Mouse (Mus musculus) layer of hippocampus, postnatal 14 days (tissue): ENCODE data around the gene Dok4. TPM values are rescaled to one million over a fixed set of nuclear protein-coding genes. Genes with fewer than 3 reads are reported as not detected.

Experiments
- DNase-seq, 2 experiments: peaks; one replicate each; pipeline ENCODE4 v3.0.0; 2021 to 2022; ENCODE audit warnings: low spot score in 2 of 2, mixed read lengths in 1 of 2
- total RNA-seq, 2 experiments: library from RNA; stranded (reverse); gene quantifications; 2 replicates each; pipeline ENCODE4 v1.2.3; 2021

Gene Dok4
- total RNA-seq, 2 experiments from 2014 or later = 50.2 to 54.1 TPM

GRCm38 (mm10) chr8:94888383-94889036 is 12.4 kb upstream of the Dok4 start:
- no peak for DNase-seq

DNA sequence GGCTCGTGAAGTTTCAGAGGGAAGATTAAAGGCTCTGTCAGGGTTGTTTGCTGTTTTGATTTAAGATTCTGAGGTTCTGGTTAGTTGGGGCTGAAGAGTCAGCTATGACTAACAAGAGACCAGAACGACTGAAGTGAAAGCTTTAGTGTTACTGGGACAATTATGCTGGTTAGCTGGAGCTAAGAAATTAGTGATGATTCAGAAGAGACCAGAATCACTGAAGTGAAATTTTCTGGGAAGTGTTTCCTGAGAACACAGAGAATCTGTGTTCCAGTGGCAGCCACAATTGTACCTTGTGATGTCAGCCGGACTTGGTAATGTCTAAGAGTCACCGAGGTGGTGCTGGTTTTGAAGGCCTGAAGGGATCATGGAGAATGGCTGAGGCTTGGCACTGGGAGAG is 4.6 kb upstream of the Dok4 start:
- no peak for DNase-seq

- DNase-seq = no peak
Observed at GRCm38 (mm10) chr8:94876820-94877219, 690 bp upstream of the Dok4 start.

DNA sequence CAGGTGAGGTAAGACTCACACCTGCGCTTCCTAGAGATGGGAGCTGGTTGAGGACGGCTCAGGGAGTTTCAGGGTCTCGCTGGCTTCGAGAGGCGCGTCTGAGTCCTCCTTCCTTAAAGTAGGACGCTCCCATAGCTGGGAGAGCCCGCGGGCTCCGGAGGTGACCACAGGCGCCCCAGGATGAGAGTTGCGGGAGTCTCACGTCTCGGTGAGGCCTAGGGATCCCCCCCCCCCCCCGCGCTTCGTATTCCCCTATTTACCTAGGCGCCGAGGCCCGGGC is 319 bp downstream of the Dok4 start:
- no peak for DNase-seq

DNA sequence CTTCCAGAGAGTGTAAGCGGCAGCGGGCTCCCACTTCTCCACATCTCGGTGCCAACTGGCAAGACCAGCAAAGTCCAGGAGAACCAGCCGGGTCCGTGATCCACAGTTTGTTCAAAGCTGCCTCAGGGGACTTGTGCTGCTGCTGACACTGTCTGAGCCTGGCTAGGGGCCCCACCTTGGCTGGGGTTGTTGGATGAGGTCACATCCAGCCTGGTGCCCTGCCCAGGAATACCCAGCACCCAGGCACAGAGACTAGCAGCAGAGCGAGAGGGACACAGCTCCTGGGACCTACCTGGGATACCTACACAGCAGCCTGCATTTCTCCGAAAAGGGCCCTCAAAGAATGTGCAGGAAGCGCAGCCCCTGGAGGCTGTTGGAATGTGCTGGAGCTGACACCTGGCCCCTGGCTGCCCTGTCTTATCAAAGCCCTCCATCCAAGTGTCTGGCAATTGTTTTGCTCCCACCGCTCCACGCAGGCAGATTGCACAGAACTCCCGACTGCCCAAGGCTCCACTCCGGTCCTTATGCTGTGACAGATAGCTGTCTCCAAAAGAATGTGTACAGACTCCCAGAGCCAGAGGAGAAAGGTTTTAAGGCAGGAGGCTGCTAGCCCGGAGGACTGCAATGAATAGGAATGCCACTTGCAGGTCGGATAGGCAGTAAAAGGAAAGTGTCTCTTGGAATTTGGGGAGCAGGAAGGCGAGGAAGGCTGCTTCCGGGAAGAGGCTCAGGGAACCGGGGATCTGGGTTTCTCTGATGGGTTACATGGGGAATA is 847 bp downstream of the Dok4 start:
- peak in 1 of 2 experiments; percentile 26 for DNase-seq

DNA sequence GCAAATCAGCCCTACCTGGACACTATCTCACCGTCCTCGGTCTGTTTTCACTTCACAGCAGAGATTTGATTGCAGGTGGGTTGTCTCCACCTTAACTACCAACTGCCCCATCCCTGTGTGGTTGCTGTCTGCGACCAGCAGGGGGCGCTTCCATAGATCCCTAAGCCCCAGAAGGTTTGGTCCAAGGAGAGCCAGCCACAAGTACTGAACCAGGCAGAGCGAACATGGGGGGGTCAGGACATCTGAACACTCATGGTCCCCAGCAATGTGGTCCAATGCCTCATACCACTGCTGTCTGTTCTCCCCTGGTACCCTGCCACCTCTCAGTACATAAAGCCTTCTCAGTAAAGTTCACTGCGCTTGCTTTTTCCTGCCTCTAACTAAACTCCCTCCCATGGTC is 1.8 kb downstream of the Dok4 start:
- DNase-seq = peak; percentile 71 to 72

DNA sequence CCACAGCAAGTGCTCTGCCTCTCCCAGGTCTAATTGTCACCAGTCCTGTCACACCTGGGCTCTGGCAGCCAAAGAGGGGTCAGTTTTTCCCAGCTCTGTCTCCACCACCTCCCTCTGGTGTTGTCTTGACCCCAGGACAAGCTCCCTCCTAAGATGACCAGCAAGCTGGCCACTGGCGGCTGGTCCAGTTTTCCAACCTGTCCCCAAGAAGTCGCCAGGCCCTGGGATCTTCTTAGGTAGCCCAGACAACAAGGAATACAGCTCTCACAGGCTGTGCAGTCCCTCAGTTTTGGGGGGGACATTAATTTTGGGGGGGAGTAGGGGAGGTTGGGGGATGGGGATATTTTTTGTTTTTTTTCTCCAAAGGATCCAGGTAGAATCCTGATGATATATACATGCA is 3.6 kb downstream of the Dok4 start:
- DNase-seq = no peak

DNA sequence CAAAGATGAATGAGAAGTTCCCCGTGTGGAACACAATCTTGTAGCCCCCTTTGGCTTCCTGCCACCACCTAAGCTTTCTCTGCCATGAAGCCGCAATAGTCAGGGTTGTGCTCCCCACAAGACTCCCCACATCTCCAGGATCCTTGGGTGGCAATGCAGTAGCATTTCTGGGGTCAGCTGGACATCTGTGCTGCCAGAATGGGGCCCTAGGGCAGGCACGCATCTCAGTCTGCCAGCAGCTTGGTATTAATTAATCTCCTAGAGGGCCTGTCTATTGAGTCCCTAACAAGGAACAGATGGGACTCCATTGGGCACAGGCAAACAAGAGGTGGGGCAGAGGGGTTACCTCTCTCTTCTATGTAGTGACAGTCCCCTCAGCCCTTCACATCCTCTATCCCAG is 4.0 kb downstream of the Dok4 start:
- no peak for DNase-seq

GRCm38 (mm10) chr8:94871108-94871894 is 4.8 kb downstream of the Dok4 start:
- peak in 1 of 2 experiments; percentile 87 for DNase-seq

- DNase-seq = peak; percentile 69 to 73
Observed at GRCm38 (mm10) chr8:94870474-94871107, 5.5 kb downstream of the Dok4 start.

DNA sequence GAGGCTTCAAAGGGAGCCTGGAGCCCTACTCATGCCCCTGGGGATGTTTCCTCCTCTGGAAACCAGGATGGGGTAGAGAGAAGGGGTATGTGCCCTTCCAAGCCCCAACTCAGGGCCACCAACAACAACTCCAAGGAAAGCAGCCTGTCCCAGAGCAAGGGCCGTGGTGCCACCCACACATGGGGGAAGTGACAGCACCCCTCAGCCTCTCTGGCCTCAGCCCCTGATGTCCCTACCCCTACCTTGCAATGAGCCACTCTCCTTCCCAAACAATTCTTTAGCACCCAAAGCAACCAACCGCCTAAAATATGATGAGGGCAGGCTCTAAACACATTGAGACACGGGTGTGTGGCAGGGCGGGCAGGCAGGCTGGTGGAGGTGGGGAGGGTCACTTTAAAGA is 6.1 kb downstream of the Dok4 start:
- no peak for DNase-seq

DNA sequence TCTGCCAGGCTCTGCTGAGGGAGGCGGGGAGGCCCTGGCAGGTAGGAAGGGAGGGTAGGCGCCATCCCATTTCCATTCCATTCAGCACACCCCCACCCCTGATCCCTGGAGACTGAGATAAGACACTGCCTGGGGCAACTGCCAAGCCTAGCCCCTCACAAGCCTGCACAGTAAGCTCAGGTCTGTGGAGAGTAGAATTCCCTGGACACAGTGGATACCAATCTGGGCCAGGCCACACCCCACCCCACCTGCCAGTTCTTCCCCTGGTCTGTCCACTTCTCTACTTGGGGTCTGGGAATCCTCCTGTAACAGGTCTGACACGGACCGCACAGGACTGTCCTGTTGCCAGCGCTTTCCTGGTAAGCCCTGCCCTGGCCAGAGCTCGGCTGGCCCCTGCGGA is 7.0 kb downstream of the Dok4 start:
- no peak for DNase-seq

- DNase-seq = no peak
Observed at GRCm38 (mm10) chr8:94866921-94867320, 9.2 kb downstream of the Dok4 start.

DNA sequence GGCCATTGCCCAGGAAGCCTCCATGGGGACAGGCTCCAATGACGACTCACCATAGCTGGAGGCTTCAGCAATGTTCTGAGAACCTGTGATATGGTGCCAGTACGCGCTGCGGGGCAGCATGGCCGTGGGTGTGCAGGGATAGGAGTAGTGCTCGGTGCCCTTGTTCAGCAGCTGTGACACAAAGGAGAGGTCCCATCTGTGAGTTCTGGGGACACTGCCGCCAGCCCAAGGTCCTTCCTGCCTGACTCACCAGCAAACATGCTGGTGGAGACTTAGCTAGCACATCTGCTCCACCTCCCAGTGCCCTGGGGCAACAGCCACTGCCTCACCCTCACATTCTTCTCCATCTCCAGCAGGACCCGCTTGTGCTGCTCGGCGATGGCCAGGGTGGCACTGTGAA is 10.8 kb downstream of the Dok4 start:
- peak in 1 of 2 experiments; percentile 24 for DNase-seq

GRCm38 (mm10) chr8:94863897-94864673 is 12.0 kb downstream of the Dok4 start:
- no peak for DNase-seq

- DNase-seq = no peak
Observed at GRCm38 (mm10) chr8:94862487-94863220, 13.5 kb downstream of the Dok4 start.

GRCm38 (mm10) chr8:94861352-94861910 is 14.7 kb downstream of the Dok4 start:
- peak in 1 of 2 experiments; percentile 36 for DNase-seq

- peak; percentile 89 to 92 for DNase-seq
Observed at GRCm38 (mm10) chr8:94857346-94858173, 18.6 kb downstream of the Dok4 start, which contains the start of gene Polr2c. Polr2c (plus strand) TSS chr8:94857450.

DNA sequence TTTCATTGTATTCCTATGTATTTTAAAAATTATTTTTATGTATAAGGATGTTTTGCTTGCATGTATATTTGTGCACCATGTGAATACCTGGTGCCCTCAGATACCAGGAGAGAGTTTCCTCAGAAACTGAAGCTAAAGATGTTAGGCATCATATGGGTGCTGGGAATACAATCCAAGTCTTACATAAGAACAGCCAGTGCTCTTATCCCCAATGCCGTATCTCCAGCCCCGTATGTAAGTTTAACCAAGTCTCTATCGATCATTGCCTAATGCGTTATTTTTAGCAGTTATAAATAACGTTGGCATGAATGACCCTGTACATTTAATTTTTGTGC is 19.2 kb downstream of the Dok4 start:
- no peak for DNase-seq
